Mouse (Mus musculus): ENCODE measurements around the gene Olfr520.
"Not testable (repeated sequence)": the region's sequence is repeated elsewhere in the genome, so short reads cannot be mapped to it uniquely, and the experiment has no call there.

Olfr520 gene

GRCm38 (mm10) chr7:99712431-99712830, 17.6 kb upstream of the Olfr520 start:
- no peak for DNase-seq (ENCODE audit: low read depth, low spot score)

GRCm38 (mm10) chr7:99716536-99716935, 13.5 kb upstream of the Olfr520 start:
- DNase-seq (ENCODE audit: low read depth, low spot score), result no peak

- no peak for DNase-seq (ENCODE audit: low read depth, low spot score)
Measured at GRCm38 (mm10) chr7:99734612-99735011, 4.5 kb downstream of the Olfr520 start.

- DNase-seq (ENCODE audit: low read depth, low spot score), result not testable (repeated sequence)
Measured at GRCm38 (mm10) chr7:99735491-99735890, 5.4 kb downstream of the Olfr520 start.

- DNase-seq (ENCODE audit: low read depth, low spot score), result no peak
Measured at GRCm38 (mm10) chr7:99739276-99739675, 9.2 kb downstream of the Olfr520 start.

GRCm38 (mm10) chr7:99763207-99763606, 33.1 kb downstream of the Olfr520 start, which contains the start of gene Olfr521:
Olfr521 (plus strand) TSS chr7:99763507.
- DNase-seq (ENCODE audit: low read depth, low spot score), result no peak

- no peak for DNase-seq (ENCODE audit: low read depth, low spot score)
Measured at GRCm38 (mm10) chr7:99781385-99781784, 51.3 kb downstream of the Olfr520 start.

- no peak for DNase-seq (ENCODE audit: low read depth, low spot score)
Measured at GRCm38 (mm10) chr7:99781916-99782315, 51.8 kb downstream of the Olfr520 start.

GRCm38 (mm10) chr7:99783421-99783820, 53.3 kb downstream of the Olfr520 start:
- DNase-seq (ENCODE audit: low read depth, low spot score), result no peak

- DNase-seq (ENCODE audit: low read depth, low spot score), result no peak
Measured at GRCm38 (mm10) chr7:99785553-99785952, 55.5 kb downstream of the Olfr520 start.
